Mouse (Mus musculus) kidney, embryonic 16.5 days (tissue): ENCODE results near the gene Cebpb. TPM values are rescaled to one million over a fixed set of nuclear protein-coding genes. Genes with fewer than 3 reads are reported as not detected.
A peak's percentile ranks its signal among the peaks of the same experiment; 100 is the strongest.

Experiments used
- ATAC-seq: fragments of 200-750 bp; cut with Nextera tagmentation; 2 replicates; pipeline ENCODE4 v1.8.0; 2017; ENCODE audit warnings: moderate TSS enrichment; ENCODE audit not compliant: low FRiP score, low TSS enrichment
- H3K27ac ChIP-seq: fragments of 300-500 bp; sonication (generic); 2 replicates; pipeline ENCODE4 v1.5.1; 2014; ENCODE audit warnings: low read length
- H3K27me3 ChIP-seq: fragments of 300-500 bp; sonication (generic); 2 replicates; pipeline ENCODE4 v1.6.1; 2014; ENCODE audit warnings: low read length, control low read depth, mixed read lengths; ENCODE audit not compliant: insufficient read depth
- H3K36me3 ChIP-seq: fragments of 300-500 bp; sonication (generic); 2 replicates; pipeline ENCODE4 v1.6.1; 2014; ENCODE audit warnings: low read length, control low read depth, mixed read lengths; ENCODE audit not compliant: insufficient read depth
- H3K4me1 ChIP-seq: fragments of 300-500 bp; sonication (generic); 2 replicates; pipeline ENCODE4 v1.6.1; 2014; ENCODE audit warnings: low read length, control low read depth, mixed read lengths; ENCODE audit not compliant: insufficient read depth
- H3K4me2 ChIP-seq: fragments of 300-500 bp; sonication (generic); replicated peaks from 2 replicates; pipeline ENCODE4 v1.6.1; 2014; ENCODE audit warnings: low read depth, low read length
- H3K4me3 ChIP-seq: fragments of 300-500 bp; sonication (generic); 2 replicates; pipeline ENCODE4 v1.5.1; 2014; ENCODE audit warnings: mild to moderate bottlenecking, low read length
- H3K9ac ChIP-seq: fragments of 300-500 bp; sonication (generic); replicated peaks from 2 replicates; pipeline ENCODE4 v1.6.1; 2014; ENCODE audit warnings: low read length
- H3K9me3 ChIP-seq: fragments of 300-500 bp; sonication (generic); 2 replicates; pipeline ENCODE4 v1.6.1; 2016; ENCODE audit warnings: low read length, control low read depth
- WGBS: fragments of 180-500 bp; shearing (Covaris S2); extraction: QIAGEN DNeasy Blood & Tissue Kit; methylation state at CpG from one replicate; pipeline ENCODE4 v1.1.7; 2014; 5-methylcytosine and 5-hydroxymethylcytosine counted together
- polyA plus RNA-seq: library from polyadenylated mRNA; unstranded; fragments of >200 nt; fragmentation: Nextera tagmentation; extraction: Ambion mirVana; gene quantifications from 2 replicates; pipeline ENCODE4 v1.2.1, GENCODE M21; 2015

Cebpb gene
- polyA plus RNA-seq, 1 experiment from 2014 or later, result 0.34 TPM

GRCm38 (mm10) chr2:167696143-167696542, 7.4 kb downstream of the Cebpb start:
- Histone ChIP-seq H3K4me2 (no peak overlapping the region), H3K4me3 (no peak overlapping the region), H3K4me1 (peaks cover 8% of the 10 kb centered on the region; the same call in 1 of the 2 replicates), H3K27me3 (no peaks in the 10 kb centered on the region), H3K9ac (no peak overlapping the region), H3K27ac (no peak overlapping the region), H3K36me3 (no peaks in the 10 kb centered on the region), H3K9me3 (peaks cover 5% of the 10 kb centered on the region; the same call in 1 of the 2 replicates)
- WGBS, result 59% methylated on average over 7 of the region's 7 CpGs
- no peak for ATAC-seq

- 0 out of 2 replicates have a peak, but pooled peaks cover 4% of the 10 kb centered on the region for H3K4me1 ChIP-seq
- peak overlapping the region; percentile 9; the same call in 1 of the 2 replicates for H3K27ac ChIP-seq
- 41% methylated on average over 5 of the region's 5 CpGs for WGBS
- peaks cover 5% of the 10 kb centered on the region; the same call in 1 of the 2 replicates for H3K9me3 ChIP-seq
- no peak overlapping the region for H3K9ac ChIP-seq
- no peaks in the 10 kb centered on the region for H3K27me3 ChIP-seq
- no peak overlapping the region for H3K4me3 ChIP-seq
- peak; percentile 62; the same call in 1 of the 2 replicates for ATAC-seq
- no peaks in the 10 kb centered on the region for H3K36me3 ChIP-seq
- no peak overlapping the region for H3K4me2 ChIP-seq
Observed at GRCm38 (mm10) chr2:167697902-167698301, 9.2 kb downstream of the Cebpb start.

GRCm38 (mm10) chr2:167700018-167700417, 11.3 kb downstream of the Cebpb start:
- no peak for ATAC-seq
- H3K9me3 ChIP-seq, result peaks cover 3% of the 10 kb centered on the region; the same call in 1 of the 2 replicates
- H3K27ac ChIP-seq, result no peak overlapping the region
- H3K27me3 ChIP-seq, result no peaks in the 10 kb centered on the region
- H3K36me3 ChIP-seq, result no peaks in the 10 kb centered on the region
- no peak overlapping the region for H3K9ac ChIP-seq
- H3K4me1 ChIP-seq, result 0 out of 2 replicates have a peak, but pooled peaks cover 4% of the 10 kb centered on the region
- H3K4me3 ChIP-seq, result no peak overlapping the region
- no peak overlapping the region for H3K4me2 ChIP-seq
- 70% methylated on average over 5 of the region's 5 CpGs for WGBS

- no peaks in the 10 kb centered on the region for H3K9me3 ChIP-seq
- no peaks in the 10 kb centered on the region for H3K27me3 ChIP-seq
- H3K4me3 ChIP-seq, result no peak overlapping the region
- WGBS, result 78% methylated on average over 5 of the region's 5 CpGs
- no peak overlapping the region for H3K9ac ChIP-seq
- ATAC-seq, result no peak
- no peak overlapping the region for H3K4me2 ChIP-seq
- no peak overlapping the region for H3K27ac ChIP-seq
- H3K4me1 ChIP-seq, result no peaks in the 10 kb centered on the region
- H3K36me3 ChIP-seq, result no peaks in the 10 kb centered on the region
Observed at GRCm38 (mm10) chr2:167701472-167701871, 12.8 kb downstream of the Cebpb start.

GRCm38 (mm10) chr2:167702126-167702525, 13.4 kb downstream of the Cebpb start:
- Histone ChIP-seq H3K4me3 (no peak overlapping the region), H3K27ac (no peak overlapping the region), H3K36me3 (no peaks in the 10 kb centered on the region), H3K9ac (no peak overlapping the region), H3K27me3 (no peaks in the 10 kb centered on the region), H3K9me3 (no peaks in the 10 kb centered on the region), H3K4me2 (no peak overlapping the region), H3K4me1 (no peaks in the 10 kb centered on the region)
- ATAC-seq, result no peak
- WGBS, result 71% methylated on average over 6 of the region's 6 CpGs

- H3K27me3 ChIP-seq, result no peaks in the 10 kb centered on the region
- H3K9me3 ChIP-seq, result no peaks in the 10 kb centered on the region
- H3K4me3 ChIP-seq, result no peak overlapping the region
- H3K4me2 ChIP-seq, result no peak overlapping the region
- no peak overlapping the region for H3K9ac ChIP-seq
- 90% methylated on average over 4 of the region's 4 CpGs for WGBS
- ATAC-seq, result no peak
- no peaks in the 10 kb centered on the region for H3K36me3 ChIP-seq
- no peak overlapping the region for H3K27ac ChIP-seq
- 0 out of 2 replicates have a peak, but pooled peaks cover 5% of the 10 kb centered on the region for H3K4me1 ChIP-seq
Observed at GRCm38 (mm10) chr2:167704409-167704808, 15.7 kb downstream of the Cebpb start.

GRCm38 (mm10) chr2:167706183-167706939, 17.6 kb downstream of the Cebpb start:
- no peak for ATAC-seq
- H3K4me1 ChIP-seq, result peaks cover 9% of the 10 kb centered on the region; the same call in 1 of the 2 replicates
- H3K27me3 ChIP-seq, result no peaks in the 10 kb centered on the region
- 55% methylated on average over 11 of the region's 11 CpGs for WGBS
- H3K36me3 ChIP-seq, result no peaks in the 10 kb centered on the region
- H3K9ac ChIP-seq, result no peak overlapping the region
- no peaks in the 10 kb centered on the region for H3K9me3 ChIP-seq
- H3K27ac ChIP-seq, result no peak overlapping the region
- H3K4me2 ChIP-seq, result no peak overlapping the region
- H3K4me3 ChIP-seq, result no peak overlapping the region

GRCm38 (mm10) chr2:167708373-167708772, 19.7 kb downstream of the Cebpb start:
- no peak for ATAC-seq
- Histone ChIP-seq H3K27ac (no peak overlapping the region), H3K4me2 (no peak overlapping the region), H3K9me3 (no peaks in the 10 kb centered on the region), H3K9ac (no peak overlapping the region), H3K4me3 (no peak overlapping the region), H3K4me1 (peaks cover 16% of the 10 kb centered on the region), H3K36me3 (no peaks in the 10 kb centered on the region), H3K27me3 (no peaks in the 10 kb centered on the region)
- WGBS, result 49% methylated on average over 15 of the region's 15 CpGs

- WGBS, result 51% methylated on average over 6 of the region's 6 CpGs
- no peak for ATAC-seq
Observed at GRCm38 (mm10) chr2:167709969-167710368, 21.3 kb downstream of the Cebpb start.

GRCm38 (mm10) chr2:167710574-167710973, 21.9 kb downstream of the Cebpb start:
- no peaks in the 10 kb centered on the region for H3K27me3 ChIP-seq
- no peaks in the 10 kb centered on the region for H3K9me3 ChIP-seq
- no peak overlapping the region for H3K4me3 ChIP-seq
- H3K36me3 ChIP-seq, result no peaks in the 10 kb centered on the region
- WGBS, result 69% methylated on average over 6 of the region's 6 CpGs
- no peak overlapping the region for H3K4me2 ChIP-seq
- H3K4me1 ChIP-seq, result peaks cover 24% of the 10 kb centered on the region
- 0 out of 2 replicates have a peak overlapping the region, but pooled peaks have one; percentile 11 for H3K9ac ChIP-seq
- no peak overlapping the region for H3K27ac ChIP-seq
- ATAC-seq, result no peak

More at GRCm38 (mm10) chr2:167709969-167710368, 21.3 kb downstream of the Cebpb start:
- H3K9me3 ChIP-seq, result no peaks in the 10 kb centered on the region
- H3K36me3 ChIP-seq, result no peaks in the 10 kb centered on the region
- peaks cover 21% of the 10 kb centered on the region for H3K4me1 ChIP-seq
- no peak overlapping the region for H3K27ac ChIP-seq
- no peaks in the 10 kb centered on the region for H3K27me3 ChIP-seq
- H3K9ac ChIP-seq, result no peak overlapping the region
- H3K4me3 ChIP-seq, result no peak overlapping the region
- H3K4me2 ChIP-seq, result no peak overlapping the region
